Mouse (Mus musculus): ENCODE data around the gene Vps13d.
A peak's percentile ranks its signal among the peaks of the same experiment; 100 is the strongest.

Gene Vps13d

DNA sequence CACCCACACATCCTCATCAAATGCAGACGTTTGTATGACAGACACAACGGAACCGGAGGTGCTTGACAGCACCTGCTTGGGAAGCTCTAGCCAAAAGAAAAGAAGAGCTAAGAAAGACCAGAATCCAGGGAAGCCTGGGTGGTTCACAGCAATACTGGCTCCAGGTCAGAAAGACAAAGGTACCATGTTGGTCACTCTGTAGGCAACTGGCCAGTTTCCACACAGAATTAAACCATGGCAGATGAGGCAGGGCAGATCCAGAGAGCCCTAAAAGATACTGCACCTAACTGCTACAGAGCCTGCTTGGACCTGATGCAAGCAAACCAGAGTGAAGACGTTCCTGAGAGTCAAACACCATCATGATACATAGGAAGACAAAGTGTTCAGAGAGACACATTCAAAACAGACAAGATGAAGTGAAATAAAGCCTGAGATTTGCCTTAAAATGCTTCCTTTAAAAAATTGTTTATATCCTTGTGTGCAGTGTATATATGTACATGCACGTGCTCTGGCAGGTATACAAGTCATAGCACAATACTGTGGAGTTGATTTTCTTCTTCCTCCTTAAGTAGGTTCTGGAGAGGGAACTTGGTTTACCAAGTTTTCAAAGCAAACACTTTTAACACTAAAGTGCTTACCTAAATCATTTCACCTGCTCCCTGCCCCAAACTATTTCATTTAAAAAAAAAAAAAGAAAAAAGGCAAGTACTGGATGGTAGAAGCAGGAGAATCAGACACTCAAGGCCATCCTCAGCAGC, 44.3 kb downstream of the Vps13d start:
- DNase-seq (ENCODE audit: low spot score): peak; percentile 2

DNA sequence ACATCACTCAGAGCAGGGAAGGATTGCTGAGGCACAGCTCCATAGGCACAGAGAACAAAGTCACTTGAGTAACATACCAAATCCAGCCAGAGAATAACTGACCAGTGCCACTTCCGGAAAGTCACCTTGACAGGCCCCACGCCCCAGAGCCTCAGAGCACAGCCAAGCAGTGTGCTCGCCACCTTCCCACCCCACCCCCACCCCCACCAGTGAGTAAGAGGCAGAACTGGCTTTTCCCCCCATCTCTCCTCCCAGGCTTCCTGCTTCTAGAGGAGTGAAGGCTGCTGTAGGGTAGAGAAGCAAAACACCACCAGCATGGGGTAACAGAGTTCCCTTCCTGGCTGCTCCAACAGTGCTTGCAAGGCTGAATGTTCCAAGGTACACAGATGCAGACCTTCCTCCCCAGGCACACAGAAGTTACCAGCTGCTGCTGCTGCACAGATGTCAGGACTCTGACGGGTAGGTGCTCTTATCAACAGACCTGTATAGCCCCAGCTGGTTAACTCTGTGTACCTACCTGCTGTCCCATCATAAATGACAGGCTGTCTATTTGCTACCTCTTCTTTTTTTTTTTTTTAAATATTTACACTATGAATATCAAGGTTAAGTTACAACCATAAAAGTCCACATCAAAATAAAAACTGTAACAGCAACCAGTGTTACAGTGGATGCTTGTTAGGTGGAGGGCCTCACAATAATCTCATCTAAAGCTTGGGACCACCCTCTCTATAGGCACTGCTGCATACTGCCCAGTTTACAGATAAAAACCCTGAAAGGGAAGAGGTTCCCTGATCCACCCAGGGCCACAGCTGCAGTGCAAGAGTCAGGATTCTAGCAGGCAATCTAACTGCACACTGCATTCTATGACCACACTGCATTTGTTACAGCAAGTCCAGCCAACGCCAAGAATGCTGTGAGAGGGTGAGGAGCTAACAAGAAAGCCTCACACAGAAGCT, 47.5 kb downstream of the Vps13d start:
- no peak for DNase-seq (ENCODE audit: low spot score)

DNA sequence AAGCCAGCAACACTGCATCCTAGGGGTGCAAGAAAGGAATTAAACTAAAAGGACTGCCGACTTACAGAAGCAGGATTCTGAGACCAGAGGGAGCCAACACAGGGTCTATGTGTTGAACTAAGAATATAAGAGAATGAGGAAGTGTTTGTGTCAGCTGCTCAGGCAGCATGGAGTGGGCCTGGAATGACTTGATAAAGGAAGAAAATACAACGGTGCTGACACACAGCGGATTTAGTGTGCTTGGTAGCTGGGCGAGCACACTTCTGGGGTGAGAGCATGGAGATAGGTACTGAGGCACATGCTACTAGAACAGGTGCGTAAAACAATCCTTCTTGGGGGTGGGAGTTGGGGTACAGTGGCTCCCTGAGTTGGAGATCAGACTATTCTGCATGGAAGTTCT, 51.3 kb downstream of the Vps13d start:
- DNase-seq (ENCODE audit: low spot score): no peak

DNA sequence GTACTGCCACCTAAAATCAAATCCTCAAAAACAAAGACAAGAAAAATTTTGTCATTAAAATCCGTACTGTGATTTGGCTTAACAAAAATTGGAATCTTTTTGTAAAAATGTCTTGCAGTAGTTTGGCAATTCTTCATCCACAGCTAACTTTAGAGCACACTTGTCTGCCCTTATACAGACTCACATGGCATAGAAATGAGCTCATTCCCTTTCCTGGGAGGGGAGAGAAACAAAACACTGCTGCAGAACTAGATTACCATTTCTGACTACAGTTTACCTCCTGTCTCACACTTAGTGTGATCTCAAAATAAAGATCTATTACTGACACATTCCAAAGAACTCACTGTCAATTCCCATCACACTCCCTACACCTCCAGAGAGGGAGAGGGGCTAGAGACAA, 58.1 kb downstream of the Vps13d start:
- no peak for DNase-seq (ENCODE audit: low spot score)

DNA sequence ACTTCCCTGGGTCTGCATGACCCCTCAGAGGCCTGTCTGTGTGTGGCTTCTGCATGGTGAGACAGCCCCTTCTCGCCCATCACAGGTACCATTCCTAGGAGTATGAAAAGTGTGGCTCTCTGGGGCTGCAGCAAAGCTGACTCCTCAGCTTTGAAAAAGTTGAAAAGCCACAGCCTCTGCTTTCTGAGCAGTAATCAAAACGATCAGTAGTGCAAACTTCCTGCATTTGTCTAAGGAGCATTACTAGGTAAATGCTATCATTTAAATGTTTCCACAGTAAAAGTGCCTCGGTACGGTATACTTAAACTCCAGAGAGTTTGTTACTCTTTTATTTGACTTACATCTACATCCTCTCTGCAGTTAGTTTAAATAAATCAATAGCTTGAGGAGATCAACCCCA, 59.3 kb downstream of the Vps13d start:
- DNase-seq (ENCODE audit: low spot score): no peak

DNA sequence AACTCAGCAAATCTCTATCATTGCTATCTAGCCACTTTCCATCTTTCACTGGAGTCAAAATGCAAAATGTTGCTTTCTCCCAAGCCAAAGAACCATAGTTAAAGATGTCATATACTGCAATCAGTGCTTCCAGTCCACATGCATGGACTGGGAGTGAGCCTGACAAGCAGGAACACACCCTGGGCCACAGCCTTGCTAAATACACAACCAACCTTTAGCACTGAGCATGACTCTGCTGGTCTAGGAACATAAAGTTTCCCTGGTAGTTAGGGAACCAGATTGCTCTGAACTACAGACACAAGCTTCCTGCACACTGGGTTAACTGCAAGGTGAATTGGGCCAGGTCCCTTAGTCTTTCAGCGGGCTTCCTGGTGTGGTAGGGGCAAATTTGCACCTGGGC, 64.0 kb downstream of the Vps13d start:
- no peak for DNase-seq (ENCODE audit: low spot score)

DNA sequence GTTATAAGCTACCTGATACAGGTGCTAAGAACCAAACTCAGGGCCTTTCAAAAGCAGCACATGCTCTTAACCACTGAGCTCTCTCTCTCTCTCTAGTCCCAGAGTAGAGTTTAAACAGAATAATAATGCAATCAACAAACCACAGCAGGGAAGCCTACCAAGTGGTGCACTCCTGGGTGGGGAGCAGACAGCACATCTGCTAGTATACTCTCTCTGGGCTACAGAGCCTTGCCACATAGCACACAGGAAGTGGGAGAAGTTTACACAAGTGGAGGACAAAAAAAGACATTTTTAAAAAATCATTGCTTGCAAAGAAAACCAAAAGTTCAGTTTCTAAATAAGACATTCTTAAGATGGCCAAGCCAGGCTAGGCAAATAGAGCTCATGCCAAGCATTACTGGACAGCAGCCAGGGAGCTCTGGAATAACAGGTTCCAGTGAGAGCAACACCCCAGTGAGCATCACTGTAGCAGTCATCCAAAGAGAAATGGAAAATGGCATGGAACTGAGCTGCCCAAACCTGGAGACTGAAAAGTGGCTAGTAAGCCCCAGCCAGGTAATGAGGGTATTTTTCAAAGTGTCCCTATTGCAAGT, 64.8 kb downstream of the Vps13d start:
- DNase-seq (ENCODE audit: low spot score): no peak

DNA sequence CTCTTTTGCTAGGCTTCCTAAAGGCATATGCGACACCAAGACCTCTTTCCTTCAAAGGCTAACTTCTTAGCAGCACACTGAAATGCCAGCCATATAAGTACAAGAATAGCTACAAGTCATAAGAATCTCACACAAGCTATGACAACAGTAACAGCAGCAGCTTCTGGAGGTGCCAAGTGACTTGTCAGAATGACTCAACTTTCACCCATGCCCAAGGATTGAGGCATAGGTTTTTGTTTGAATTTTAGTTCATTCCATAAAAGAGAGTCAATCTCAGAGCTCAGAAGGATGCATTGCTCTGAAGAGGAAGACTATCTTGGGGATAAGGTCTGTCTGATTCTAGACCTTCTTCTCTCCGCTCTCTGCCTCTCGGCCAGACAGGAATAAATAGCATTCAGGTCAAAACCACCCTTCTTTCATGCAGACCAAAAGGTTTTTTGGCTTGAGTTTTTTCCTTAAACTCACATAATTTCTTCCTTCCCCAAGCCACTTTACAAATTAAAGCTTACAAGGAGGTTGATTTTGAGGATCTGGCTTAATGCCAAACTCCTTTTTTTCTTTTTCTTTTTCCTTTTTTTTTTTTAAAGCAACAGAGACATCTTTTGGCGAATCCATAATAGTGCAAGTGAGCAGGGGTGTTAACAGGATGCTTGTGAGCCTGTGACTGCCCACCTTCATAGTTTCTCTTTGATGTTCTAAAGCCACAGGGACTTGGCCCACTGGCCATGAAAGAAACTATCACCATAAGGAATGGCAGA, 69.2 kb downstream of the Vps13d start:
- DNase-seq (ENCODE audit: low spot score): no peak

DNA sequence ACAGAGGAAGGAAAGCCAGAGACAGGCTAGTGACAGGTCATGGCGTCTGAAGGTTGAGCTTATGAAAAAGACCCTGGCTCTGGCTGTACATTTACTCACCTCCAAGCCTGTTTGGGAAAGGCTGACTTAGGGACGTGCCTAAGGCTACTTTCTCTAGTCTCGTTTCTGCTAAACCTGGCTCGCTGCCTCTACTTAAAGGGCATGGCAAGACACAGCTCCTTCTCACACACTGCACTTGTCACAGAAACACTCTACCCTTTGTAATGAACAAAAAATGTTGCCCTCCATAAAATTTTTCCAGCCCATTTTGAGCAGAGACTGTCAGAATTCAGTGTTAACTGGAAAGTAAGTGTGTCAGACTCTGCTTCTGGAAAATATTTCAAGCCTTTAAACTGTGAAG, 70.4 kb downstream of the Vps13d start:
- no peak for DNase-seq (ENCODE audit: low spot score)

DNA sequence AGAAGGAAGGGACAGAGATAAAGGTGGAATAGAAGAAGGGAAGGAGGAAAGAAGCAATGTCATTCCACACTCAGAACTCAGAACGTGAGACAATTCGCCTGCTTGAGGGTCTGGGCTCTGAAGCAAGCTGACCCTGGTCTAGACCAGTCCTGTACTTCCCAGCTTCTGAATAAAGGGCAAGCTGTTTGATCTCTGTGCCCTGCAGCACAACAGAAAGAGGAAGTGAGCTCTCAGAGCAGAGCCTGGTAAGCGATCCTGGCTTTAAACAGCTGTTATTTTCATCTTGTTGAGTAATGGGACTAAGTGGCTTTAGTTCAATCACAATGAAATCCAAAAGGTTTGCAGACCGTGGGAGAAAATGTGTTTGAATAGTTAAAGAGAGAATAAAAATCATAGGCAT, 83.2 kb downstream of the Vps13d start:
- no peak for DNase-seq (ENCODE audit: low spot score)

DNA sequence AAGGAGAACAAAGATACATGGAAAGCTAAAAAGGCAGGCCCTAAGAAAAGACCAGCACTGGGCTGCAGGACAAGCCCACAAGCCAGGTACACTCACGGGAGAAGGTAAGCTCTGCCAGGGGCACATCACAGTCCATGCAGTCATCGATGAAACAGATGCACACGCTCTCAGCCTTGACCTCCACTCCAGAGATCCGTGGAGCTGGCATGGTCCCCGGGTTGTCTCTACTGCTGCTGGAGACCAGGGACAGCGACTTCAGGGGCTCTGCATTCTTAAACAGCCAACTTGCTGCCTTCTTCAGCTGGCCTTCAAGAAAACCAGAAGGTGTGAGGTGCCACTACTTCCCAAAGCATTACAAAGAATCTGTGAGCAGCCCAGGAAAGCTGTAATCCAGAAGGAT, 84.1 kb downstream of the Vps13d start:
- DNase-seq (ENCODE audit: low spot score): no peak

DNA sequence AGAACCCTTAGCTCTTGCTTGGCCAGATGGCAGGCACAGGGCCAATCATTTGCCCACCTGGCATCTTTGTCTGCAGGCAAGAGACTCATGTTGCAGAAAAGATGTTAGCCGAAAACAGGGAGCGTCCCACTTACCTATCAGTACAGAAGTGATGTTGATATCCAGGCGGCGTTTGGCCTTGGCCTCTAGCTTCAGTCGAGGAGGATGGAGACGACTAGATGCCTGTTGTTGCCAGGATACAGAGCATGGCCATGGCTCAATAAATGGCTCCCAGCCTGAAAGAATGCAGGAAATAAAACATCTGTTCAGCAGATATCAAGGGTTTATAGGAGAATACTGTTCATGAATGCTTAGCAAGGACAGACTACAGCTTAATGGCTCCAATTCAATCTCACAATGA, 88.0 kb downstream of the Vps13d start:
- no peak for DNase-seq (ENCODE audit: low spot score)

DNA sequence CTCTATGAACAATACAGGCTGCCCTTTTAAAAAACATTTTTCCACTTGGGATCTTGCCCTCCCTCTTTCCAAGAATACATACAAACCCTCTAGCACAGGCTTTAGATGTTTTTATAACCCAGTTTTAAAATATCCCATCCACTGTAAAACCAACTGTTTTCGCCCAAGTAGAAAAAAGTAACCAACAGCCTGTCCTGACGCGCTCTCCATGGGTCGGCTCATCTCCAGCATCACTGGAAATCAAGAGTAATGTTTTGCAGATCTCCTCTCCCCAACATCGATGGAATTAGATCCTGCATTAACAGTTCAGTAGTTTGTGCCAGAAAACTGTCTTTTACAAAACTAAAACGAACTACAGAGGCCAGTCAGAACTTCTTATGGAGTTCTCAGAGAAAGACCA, 89.5 kb downstream of the Vps13d start:
- no peak for DNase-seq (ENCODE audit: low spot score)

DNA sequence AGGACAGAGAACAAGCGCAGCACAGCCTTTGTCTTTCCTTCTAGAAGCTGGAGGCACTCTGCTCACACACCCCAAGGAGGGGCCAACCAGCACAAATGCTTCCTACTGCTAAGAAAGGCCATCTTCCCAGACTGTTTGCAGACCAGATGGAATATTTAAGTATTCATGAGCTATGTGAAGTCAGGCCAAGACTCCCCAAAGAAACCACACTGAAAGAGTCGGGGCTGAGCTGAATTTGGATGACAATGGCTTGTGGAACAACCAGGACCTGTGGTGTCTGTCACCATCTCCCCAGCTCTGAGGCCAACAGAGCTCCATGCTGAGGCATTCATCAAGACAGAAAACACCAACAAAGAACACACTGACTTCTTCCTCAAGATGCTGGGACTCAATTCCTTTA, 89.9 kb downstream of the Vps13d start:
- DNase-seq (ENCODE audit: low spot score): no peak

DNA sequence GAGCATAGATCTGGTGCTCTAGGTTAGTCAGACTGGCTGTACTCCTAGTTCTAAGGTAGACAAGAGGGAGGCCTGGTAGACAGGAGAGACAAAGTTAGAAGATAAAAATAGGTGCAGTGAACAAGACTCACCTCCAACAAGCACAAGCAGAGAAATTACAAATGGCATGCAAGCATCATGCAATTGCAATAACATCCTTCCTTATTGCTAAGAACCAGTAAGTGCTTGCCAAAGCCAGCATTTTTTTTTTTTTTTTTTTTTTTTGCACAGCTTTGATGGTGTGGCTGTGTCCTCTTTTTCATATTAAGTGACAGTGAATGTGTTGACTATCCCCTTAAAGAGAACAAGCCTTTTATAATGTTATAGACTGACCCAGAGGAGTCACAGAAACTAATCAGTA, 91.2 kb downstream of the Vps13d start:
- no peak for DNase-seq (ENCODE audit: low spot score)

DNA sequence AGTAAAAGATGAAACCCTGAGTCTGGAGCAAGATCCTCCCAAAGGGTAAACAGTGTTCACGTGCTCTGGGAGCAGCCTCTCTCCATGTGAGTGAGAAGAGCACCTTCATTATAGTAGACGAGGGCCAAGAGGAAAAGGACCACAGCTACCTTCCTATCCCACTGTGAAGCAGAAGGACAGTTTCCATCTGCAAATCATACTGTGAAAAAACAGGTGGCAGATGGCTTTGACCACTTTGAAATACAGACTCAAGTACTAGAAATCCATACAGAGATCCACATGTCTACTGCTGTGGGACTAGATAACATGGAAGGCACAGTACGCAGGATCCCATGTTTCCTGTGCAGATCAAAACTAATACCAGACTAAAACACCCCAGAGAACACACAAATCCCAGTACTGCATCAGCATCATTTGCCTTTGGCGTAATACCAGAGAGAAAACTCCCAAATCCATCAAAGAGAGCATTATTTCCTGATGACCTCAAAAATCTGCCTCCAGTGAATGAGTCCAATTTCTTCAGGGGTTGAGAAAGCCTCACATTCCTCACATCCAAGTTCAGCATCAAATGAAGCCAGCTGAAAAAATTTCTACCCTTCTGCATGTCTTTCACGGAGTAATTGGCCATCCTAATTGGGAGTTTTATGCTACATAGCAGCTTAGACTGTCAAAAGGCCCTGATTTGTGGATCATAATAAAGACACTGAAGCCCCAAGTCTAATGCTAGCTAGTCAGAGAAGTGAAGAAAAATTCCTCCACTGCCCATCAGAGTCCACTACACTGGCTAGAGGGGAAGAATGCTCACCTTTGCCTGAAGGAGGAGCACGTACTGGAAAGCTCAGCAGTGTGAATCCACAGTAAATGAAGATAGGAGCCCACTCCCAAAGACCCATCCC, 92.7 kb downstream of the Vps13d start:
- no peak for DNase-seq (ENCODE audit: low spot score)

DNA sequence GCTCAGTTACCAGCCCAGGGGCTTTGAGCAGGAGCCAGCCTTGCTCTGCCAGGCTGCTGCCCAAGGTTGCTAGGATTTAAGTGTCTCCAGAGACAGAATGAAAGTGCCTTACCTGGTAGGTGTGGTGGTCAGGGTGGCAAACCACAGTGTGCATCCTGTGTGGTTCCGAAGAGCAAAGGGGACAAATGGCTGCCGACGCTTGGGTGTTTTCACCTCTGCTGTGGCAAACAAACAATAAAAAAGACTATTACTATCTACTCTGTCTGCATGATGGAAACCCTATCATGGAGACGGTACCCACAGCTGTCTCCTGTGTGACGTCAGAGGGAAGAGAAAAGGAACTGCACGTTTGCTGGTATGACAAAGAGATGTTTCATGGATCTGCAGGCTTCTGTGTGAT, 95.0 kb downstream of the Vps13d start:
- DNase-seq (ENCODE audit: low spot score): no peak

DNA sequence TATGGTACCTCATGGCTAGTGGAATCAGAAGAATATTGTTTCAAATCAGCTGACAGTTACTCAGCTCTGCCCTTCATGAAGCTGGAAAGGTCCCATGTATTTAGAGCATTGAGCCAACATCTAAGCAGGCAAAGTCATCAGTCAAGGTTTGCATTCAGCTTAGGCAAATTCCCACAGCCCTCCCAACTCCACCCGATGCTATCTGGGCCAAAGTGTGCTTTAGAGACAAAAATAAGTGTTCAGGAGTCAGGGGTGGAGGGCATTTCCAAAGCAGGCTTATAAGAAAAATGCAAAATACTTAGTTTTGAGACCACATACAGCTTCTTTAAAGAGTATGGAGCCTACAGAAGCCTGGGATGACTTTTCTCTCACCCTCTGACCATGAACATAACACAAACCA, 95.5 kb downstream of the Vps13d start:
- no peak for DNase-seq (ENCODE audit: low spot score)

DNA sequence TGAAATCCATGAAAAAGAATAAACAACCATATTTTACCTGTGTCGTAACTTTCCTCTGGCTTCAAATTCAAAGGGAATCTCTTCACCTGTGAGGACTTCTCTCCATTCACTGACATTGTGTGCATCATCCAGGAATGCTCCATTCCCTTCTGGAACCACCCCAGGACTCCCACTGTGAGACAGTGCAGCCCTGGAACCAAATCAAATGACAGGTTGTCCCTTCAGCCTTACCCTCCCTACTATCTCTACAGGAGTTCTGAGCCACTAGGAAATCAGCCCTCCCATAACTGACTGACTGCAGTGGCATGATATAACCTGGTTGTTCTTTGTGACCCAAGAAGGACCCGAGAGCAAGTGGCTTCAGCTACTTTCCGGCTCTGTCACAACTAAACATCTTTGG, 96.8 kb downstream of the Vps13d start:
- no peak for DNase-seq (ENCODE audit: low spot score)

DNA sequence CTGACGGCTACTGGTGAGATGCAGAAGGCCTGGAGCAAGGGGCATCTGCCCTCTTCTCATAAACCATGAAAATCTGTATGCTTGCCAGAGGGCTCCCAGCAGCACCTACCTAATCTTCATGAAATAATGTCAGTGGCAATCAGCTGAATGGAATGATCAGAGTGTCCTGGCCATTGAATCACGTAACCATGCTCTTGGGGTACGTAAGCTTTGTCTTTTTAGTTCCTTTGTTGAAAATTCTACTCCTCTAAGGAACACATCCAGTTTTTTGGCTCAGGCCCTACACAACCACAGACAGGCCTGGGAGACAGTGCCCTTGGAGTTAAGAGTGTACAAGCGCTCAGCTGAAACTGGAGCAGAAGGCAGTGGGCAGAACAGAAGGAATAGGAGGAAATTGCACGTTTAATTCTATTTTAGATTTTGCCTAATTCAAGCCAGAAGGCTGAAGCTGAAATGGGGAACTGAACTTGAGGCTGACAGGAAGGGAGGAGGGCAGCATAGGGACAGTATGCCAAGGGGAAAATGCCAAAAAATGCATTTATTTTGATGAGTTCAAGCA, 98.2 kb downstream of the Vps13d start:
- DNase-seq (ENCODE audit: low spot score): no peak

DNA sequence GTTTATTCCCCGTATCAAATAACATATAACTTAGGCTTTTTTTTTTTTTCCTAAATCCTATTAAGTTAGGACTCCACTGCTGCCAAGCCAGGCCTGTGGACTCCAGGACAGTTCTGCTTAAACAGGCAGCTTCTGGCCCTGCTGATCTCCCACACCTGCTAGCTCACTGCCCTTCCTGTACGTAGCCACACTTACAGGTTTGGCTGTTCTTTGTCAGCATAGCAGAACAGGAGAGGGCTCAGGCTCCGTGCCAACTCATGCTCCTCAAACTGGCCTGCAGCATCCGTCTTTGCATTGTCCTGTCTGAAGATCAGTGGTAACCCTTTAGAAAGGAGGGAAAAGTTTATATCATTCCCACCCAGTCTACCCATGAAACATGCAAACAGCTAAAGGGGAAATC, 108.3 kb downstream of the Vps13d start:
- no peak for DNase-seq (ENCODE audit: low spot score)
